In the genomic region with DNA sequence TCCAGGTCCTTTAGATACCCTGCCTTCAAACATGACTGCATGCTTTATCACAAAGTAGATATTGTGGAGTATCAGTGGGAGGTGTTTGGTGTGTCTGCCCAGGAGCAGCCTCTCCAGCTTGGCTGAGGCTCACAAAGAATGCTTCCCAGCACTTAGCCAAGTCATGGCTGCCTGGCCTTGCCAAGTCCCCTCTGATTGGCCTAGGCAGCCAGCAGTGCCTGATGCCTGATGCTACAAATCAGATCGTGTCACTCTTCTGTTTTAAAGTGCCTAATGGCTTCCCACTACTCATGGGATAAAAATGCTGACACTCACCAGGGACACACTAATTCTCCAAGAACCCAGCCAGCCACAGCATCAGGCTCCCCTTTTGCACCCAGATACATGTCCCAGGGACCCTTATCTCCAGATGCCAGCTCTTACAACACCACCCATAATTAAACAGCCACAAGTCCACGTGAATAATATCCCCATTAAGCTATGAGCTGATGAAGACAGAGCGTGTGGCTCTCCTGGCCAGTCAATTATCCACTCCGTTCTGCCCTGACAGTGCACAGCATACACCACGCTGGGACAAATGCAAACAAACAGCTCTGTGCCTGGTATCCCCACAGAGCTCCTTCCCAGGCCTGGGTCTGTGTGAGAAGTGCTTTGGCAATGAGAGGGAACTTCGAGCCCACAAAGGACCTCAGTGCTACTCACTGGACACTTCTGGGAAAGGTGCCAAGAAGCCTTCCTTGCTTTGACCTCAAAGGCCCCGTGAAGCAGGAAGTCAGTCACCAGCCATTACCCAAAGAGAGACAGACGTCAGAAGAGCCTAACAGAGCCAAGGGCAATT, we compare ENCODE assay signal across 8 mouse cellular contexts.
DNase-seq lines count a peak whose midpoint lies in the region; ATAC-seq and TF ChIP-seq lines count a peak whose summit lies in the region.

No protein-coding gene starts in this region.

- WGBS in hindbrain, embryonic 13.5 days = 26% methylated on average over 8 of the region's 8 CpGs
- WGBS in small intestine, adult 2 months = 12% methylated on average over 8 of the region's 8 CpGs

- TF ChIP-seq POLR2A in small intestine, adult 2 months (IDR thresholded peaks at IDR 0.05; ENCODE audit: low read depth, low read length) = no peak

- H3K4me2 ChIP-seq in hindbrain, embryonic 13.5 days = no peak overlapping the region

- no peak overlapping the region for H3K4me3 ChIP-seq in hindbrain, embryonic 13.5 days
- no peak overlapping the region for H3K4me3 ChIP-seq in small intestine, adult 2 months (ENCODE audit: low read depth, low read length)

- DNase-seq in CD4-positive, CD25-positive, alpha-beta regulatory T cell, adult 2 months (ENCODE audit: low read depth, low spot score) = peak; percentile 5
- peak; percentile 81 for DNase-seq in adrenal gland, postnatal 10 days
- DNase-seq in gastrocnemius, postnatal 10 days = peak; percentile 40
- peak; percentile 55 for DNase-seq in left cerebral cortex, adult 11 months (ENCODE audit: low spot score)
- peak; percentile 91 for DNase-seq in lung, postnatal 25 days (ENCODE audit: low spot score)

- H3K27me3 ChIP-seq in hindbrain, embryonic 13.5 days = no peaks in the 10 kb centered on the region
- no peaks in the 10 kb centered on the region for H3K27me3 ChIP-seq in small intestine, adult 2 months (ENCODE audit: control insufficient read depth, insufficient read depth, low read length)

- peaks cover 54% of the 10 kb centered on the region for H3K4me1 ChIP-seq in hindbrain, embryonic 13.5 days (replicated peaks)
- H3K4me1 ChIP-seq in small intestine, adult 2 months (ENCODE audit: control insufficient read depth, insufficient read depth, insufficient read length, low read length) = peaks cover 24% of the 10 kb centered on the region

- H3K36me3 ChIP-seq in hindbrain, embryonic 13.5 days = no peaks in the 10 kb centered on the region; the same call in 1 of the 2 replicates
- 0 out of 2 replicates have a peak, but pooled peaks cover 1% of the 10 kb centered on the region for H3K36me3 ChIP-seq in small intestine, adult 2 months (ENCODE audit: control insufficient read depth, insufficient read depth, low read length)

- ATAC-seq in CD4-positive, CD25-positive, alpha-beta regulatory T cell, adult 4 months = no peak
- ATAC-seq in hindbrain, embryonic 13.5 days (ENCODE audit: low FRiP score) = peak; percentile 82

- H3K27ac ChIP-seq in hindbrain, embryonic 13.5 days = peak overlapping the region; percentile 78
- H3K27ac ChIP-seq in small intestine, adult 2 months (ENCODE audit: insufficient read depth, low read depth, low read length) = peak overlapping the region; percentile 50

- no peak for TF ChIP-seq CTCF in small intestine, adult 2 months (IDR thresholded peaks at IDR 0.05; ENCODE audit: extremely low read depth, insufficient read length, insufficient replicate concordance, low read depth, low read length)

- no peak overlapping the region for H3K9ac ChIP-seq in hindbrain, embryonic 13.5 days

- H3K9me3 ChIP-seq in hindbrain, embryonic 13.5 days = no peaks in the 10 kb centered on the region

Comparison
In these comparisons a context has a peak if more than half of its experiments do, and no peak if none do; other contexts are left out.
1. DNase-seq: peak in every context shown above with its lines; median percentile 91 in lung, postnatal 25 days; 81 in adrenal gland, postnatal 10 days; 55 in left cerebral cortex, adult 11 months; 40 in gastrocnemius, postnatal 10 days; 5 in CD4-positive, CD25-positive, alpha-beta regulatory T cell, adult 2 months.